Comparison of ENCODE assay signal across 9 mouse cellular contexts in the genomic region with DNA sequence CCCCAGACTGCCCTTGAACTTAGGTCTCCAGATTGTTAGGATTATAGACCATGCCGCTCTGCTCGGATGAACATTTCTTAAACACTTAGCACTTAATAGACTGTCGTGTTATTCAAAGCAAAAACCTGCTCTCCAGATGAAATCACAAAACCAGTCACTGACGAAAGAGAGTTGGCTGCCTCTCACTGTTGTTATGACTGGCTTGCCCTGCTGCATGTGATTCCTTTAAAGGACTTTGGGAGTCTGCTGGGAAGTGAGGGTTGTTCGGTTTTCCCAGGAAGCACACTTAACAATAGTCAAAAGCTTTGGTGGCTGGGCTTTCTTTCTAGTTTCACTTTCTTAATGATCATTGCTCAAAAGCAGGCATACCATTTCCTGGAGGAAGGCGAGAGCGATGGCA.
DNase-seq lines count a peak whose midpoint lies in the region; ATAC-seq and TF ChIP-seq lines count a peak whose summit lies in the region.
"Had no signal": no experiment of that assay in that cellular context is flagged by ENCODE, and none has a peak within 500 bp of the region (broad histone marks: within the 10 kb centered on the region; RNA-seq: fewer than 3 reads in every experiment).

No protein-coding gene starts in this region.

- ATAC-seq in midbrain, postnatal 0 days (ENCODE audit: low FRiP score) = no peak
- no peak for ATAC-seq in midbrain, embryonic 13.5 days
- ATAC-seq in heart, embryonic 11.5 days (replicated peaks; ENCODE audit: insufficient number of reproducible peaks, low FRiP score, low TSS enrichment) = no peak
- no peak for ATAC-seq in neural tube, embryonic 13.5 days (ENCODE audit: low read depth)
- ATAC-seq in cerebellum, adult (ENCODE audit: insufficient number of reproducible peaks, low FRiP score, low TSS enrichment) = no peak

- no peak overlapping the region for H3K9ac ChIP-seq in midbrain, postnatal 0 days (replicated peaks; ENCODE audit: low read length, poor library complexity, severe bottlenecking)
- H3K9ac ChIP-seq in midbrain, embryonic 13.5 days (replicated peaks) = no peak overlapping the region
- H3K9ac ChIP-seq in heart, embryonic 11.5 days (ENCODE audit: low read depth, low read length) = peak overlapping the region; percentile 56; the same call in 1 of the 2 replicates
- no peak overlapping the region for H3K9ac ChIP-seq in neural tube, embryonic 13.5 days

- H3K4me2 ChIP-seq in midbrain, postnatal 0 days (ENCODE audit: low read depth, low read length, poor library complexity, severe bottlenecking) = 0 out of 2 replicates have a peak overlapping the region, but pooled peaks have one; percentile 5
- H3K4me2 ChIP-seq in midbrain, embryonic 13.5 days (replicated peaks) = no peak overlapping the region
- peak overlapping the region; percentile 47 for H3K4me2 ChIP-seq in heart, embryonic 11.5 days
- H3K4me2 ChIP-seq in neural tube, embryonic 13.5 days = peak overlapping the region; percentile 11; the same call in 1 of the 2 replicates

- TF ChIP-seq POLR2A in bone marrow, adult 2 months (IDR thresholded peaks at IDR 0.05; ENCODE audit: borderline replicate concordance, control insufficient read depth, low read depth, low read length) = no peak

- no peaks in the 10 kb centered on the region for H3K36me3 ChIP-seq in midbrain, postnatal 0 days (ENCODE audit: insufficient read depth, low read length)
- H3K36me3 ChIP-seq in midbrain, embryonic 13.5 days = no peaks in the 10 kb centered on the region
- H3K36me3 ChIP-seq in heart, embryonic 11.5 days (ENCODE audit: control insufficient read depth, insufficient read depth, low read length) = no peaks in the 10 kb centered on the region
- no peaks in the 10 kb centered on the region for H3K36me3 ChIP-seq in neural tube, embryonic 13.5 days

- H3K9me3 ChIP-seq in midbrain, postnatal 0 days (ENCODE audit: low read length) = no peaks in the 10 kb centered on the region
- H3K9me3 ChIP-seq in midbrain, embryonic 13.5 days = no peaks in the 10 kb centered on the region
- H3K9me3 ChIP-seq in heart, embryonic 11.5 days (replicated peaks; ENCODE audit: control insufficient read depth, low read length) = no peaks in the 10 kb centered on the region
- no peaks in the 10 kb centered on the region for H3K9me3 ChIP-seq in neural tube, embryonic 13.5 days

- 0 out of 2 replicates have a peak, but pooled peaks cover 4% of the 10 kb centered on the region for H3K4me1 ChIP-seq in midbrain, postnatal 0 days (ENCODE audit: insufficient read depth, low read length)
- peaks cover 10% of the 10 kb centered on the region for H3K4me1 ChIP-seq in midbrain, embryonic 13.5 days (replicated peaks)
- peaks cover 2% of the 10 kb centered on the region; the same call in 1 of the 2 replicates for H3K4me1 ChIP-seq in bone marrow, adult 2 months (ENCODE audit: control insufficient read depth, insufficient read depth, low read length)
- peaks cover 34% of the 10 kb centered on the region for H3K4me1 ChIP-seq in heart, embryonic 11.5 days (ENCODE audit: control insufficient read depth, insufficient read depth, low read length)
- H3K4me1 ChIP-seq in neural tube, embryonic 13.5 days (replicated peaks) = peaks cover 36% of the 10 kb centered on the region

- TF ChIP-seq CTCF in midbrain, postnatal 0 days (IDR thresholded peaks at IDR 0.05) = no peak
- TF ChIP-seq CTCF in bone marrow, adult 2 months (IDR thresholded peaks at IDR 0.05; ENCODE audit: control insufficient read depth, insufficient read depth, low read length) = no peak

- WGBS in midbrain, postnatal 0 days = 49% methylated on average over 7 of the region's 7 CpGs
- 60% methylated on average over 7 of the region's 7 CpGs for WGBS in midbrain, embryonic 13.5 days
- WGBS in bone marrow, adult 2 months = 2% methylated on average over 7 of the region's 7 CpGs
- 49% methylated on average over 7 of the region's 7 CpGs for WGBS in heart, embryonic 11.5 days (ENCODE audit: insufficient replicate concordance)
- WGBS in neural tube, embryonic 13.5 days = 46% methylated on average over 7 of the region's 7 CpGs

- no peak overlapping the region for H3K27ac ChIP-seq in midbrain, postnatal 0 days (ENCODE audit: low read depth, low read length)
- H3K27ac ChIP-seq in midbrain, embryonic 13.5 days = no peak overlapping the region
- no peak overlapping the region; the same call in 1 of the 2 replicates for H3K27ac ChIP-seq in bone marrow, adult 2 months (ENCODE audit: control insufficient read depth, insufficient read depth, low read depth, low read length, poor library complexity)
- H3K27ac ChIP-seq in heart, embryonic 11.5 days (ENCODE audit: low read depth, low read length) = peak overlapping the region; percentile 57
- H3K27ac ChIP-seq in neural tube, embryonic 13.5 days (replicated peaks) = peak overlapping the region; percentile 23; the same call in 1 of the 2 replicates

- H3K27me3 ChIP-seq in midbrain, postnatal 0 days (ENCODE audit: insufficient read depth, low read length) = no peaks in the 10 kb centered on the region
- H3K27me3 ChIP-seq in midbrain, embryonic 13.5 days = no peaks in the 10 kb centered on the region
- H3K27me3 ChIP-seq in heart, embryonic 11.5 days (ENCODE audit: control insufficient read depth, insufficient read depth, low read length) = no peaks in the 10 kb centered on the region
- H3K27me3 ChIP-seq in neural tube, embryonic 13.5 days = no peaks in the 10 kb centered on the region

- H3K4me3 ChIP-seq in midbrain, postnatal 0 days (ENCODE audit: low read depth, low read length) = no peak overlapping the region
- no peak overlapping the region for H3K4me3 ChIP-seq in midbrain, embryonic 13.5 days (replicated peaks)
- peak overlapping the region; percentile 71 for H3K4me3 ChIP-seq in bone marrow, adult 2 months (replicated peaks; ENCODE audit: control insufficient read depth, low read depth, low read length)
- H3K4me3 ChIP-seq in heart, embryonic 11.5 days (ENCODE audit: low read depth, low read length) = 0 out of 2 replicates have a peak overlapping the region, but pooled peaks have one; percentile 2
- no peak overlapping the region for H3K4me3 ChIP-seq in neural tube, embryonic 13.5 days
- H3K4me3 ChIP-seq: erythroblast, embryonic 14.5 days had no signal

- no peak for DNase-seq in midbrain, postnatal 0 days (ENCODE audit: low spot score)
- DNase-seq in kidney, postnatal 36 days = peak; percentile 48 to 63
- no peak for DNase-seq in testis, postnatal 10 days (ENCODE audit: low spot score)

Comparison
In these comparisons a context has a peak if more than half of its experiments do, and no peak if none do; other contexts are left out.
1. DNase-seq: peak in kidney, postnatal 36 days (2 of 2); none in midbrain, postnatal 0 days (single experiment) and testis, postnatal 10 days (single experiment).
2. H3K27ac ChIP-seq: peak in heart, embryonic 11.5 days (single experiment) and neural tube, embryonic 13.5 days (single experiment); none in midbrain, postnatal 0 days (single experiment), midbrain, embryonic 13.5 days (single experiment) and bone marrow, adult 2 months (single experiment).
3. H3K4me3 ChIP-seq: peak in bone marrow, adult 2 months (single experiment) and heart, embryonic 11.5 days (single experiment); none in midbrain, postnatal 0 days (single experiment), midbrain, embryonic 13.5 days (single experiment) and neural tube, embryonic 13.5 days (single experiment).